Mouse (Mus musculus) urinary bladder, postnatal 14 days (tissue): ENCODE measurements around the gene Clcnka.

Source experiments
- DNase-seq: peaks from one replicate; pipeline ENCODE4 v3.0.0; 2021; ENCODE audit warnings: low spot score

The Clcnka gene

GRCm38 (mm10) chr4:141372426-141372825 is 26.1 kb downstream of the Clcnka start:
- no peak for DNase-seq

- peak; percentile 36 for DNase-seq
Measured at GRCm38 (mm10) chr4:141367997-141368791, 30.3 kb downstream of the Clcnka start, which contains the start of gene Fam131c. Fam131c (plus strand) TSS chr4:141368220.

- no peak for DNase-seq
Measured at GRCm38 (mm10) chr4:141365876-141366275, 32.6 kb downstream of the Clcnka start.

- DNase-seq = no peak
Measured at GRCm38 (mm10) chr4:141365126-141365525, 33.4 kb downstream of the Clcnka start.

- DNase-seq = peak; percentile 83
Measured at GRCm38 (mm10) chr4:141362937-141363548, 35.5 kb downstream of the Clcnka start.

- DNase-seq = no peak
Measured at GRCm38 (mm10) chr4:141360846-141361245, 37.7 kb downstream of the Clcnka start.

- DNase-seq = no peak
Measured at GRCm38 (mm10) chr4:141359222-141359621, 39.3 kb downstream of the Clcnka start.

GRCm38 (mm10) chr4:141357811-141358210 is 40.7 kb downstream of the Clcnka start:
- no peak for DNase-seq

GRCm38 (mm10) chr4:141353868-141354267 is 44.7 kb downstream of the Clcnka start:
- DNase-seq = peak; percentile 70

GRCm38 (mm10) chr4:141352986-141353385 is 45.5 kb downstream of the Clcnka start:
- no peak for DNase-seq

- DNase-seq = no peak
Measured at GRCm38 (mm10) chr4:141351972-141352371, 46.6 kb downstream of the Clcnka start.

- DNase-seq = peak; percentile 50
Measured at GRCm38 (mm10) chr4:141350015-141350414, 48.5 kb downstream of the Clcnka start.

- no peak for DNase-seq
Measured at GRCm38 (mm10) chr4:141348616-141349015, 49.9 kb downstream of the Clcnka start.

- no peak for DNase-seq
Measured at GRCm38 (mm10) chr4:141347365-141347797, 51.1 kb downstream of the Clcnka start.

GRCm38 (mm10) chr4:141345219-141345618 is 53.3 kb downstream of the Clcnka start:
- no peak for DNase-seq

GRCm38 (mm10) chr4:141343515-141343914 is 55.0 kb downstream of the Clcnka start:
- no peak for DNase-seq

GRCm38 (mm10) chr4:141341477-141341876 is 57.0 kb downstream of the Clcnka start:
- no peak for DNase-seq

- DNase-seq = no peak
Measured at GRCm38 (mm10) chr4:141338853-141339252, 59.7 kb downstream of the Clcnka start.

GRCm38 (mm10) chr4:141337986-141338385 is 60.5 kb downstream of the Clcnka start:
- DNase-seq = no peak

- DNase-seq = no peak
Measured at GRCm38 (mm10) chr4:141336196-141336595, 62.3 kb downstream of the Clcnka start.

- no peak for DNase-seq
Measured at GRCm38 (mm10) chr4:141335263-141335796, 63.2 kb downstream of the Clcnka start.

- no peak for DNase-seq
Measured at GRCm38 (mm10) chr4:141334695-141335094, 63.8 kb downstream of the Clcnka start.
